Mouse (Mus musculus) embryonic fibroblast, embryonic 13.5 days (primary cell): ENCODE data around the gene Clmn.

Experiments
- CTCF ChIP-seq: IDR thresholded peaks from 2 replicates; pipeline ENCODE4 v1.5.1; 2011; ENCODE audit warnings: mild to moderate bottlenecking, control low read depth, low read length, moderate library complexity, borderline replicate concordance; ENCODE audit not compliant: insufficient read depth
- POLR2A ChIP-seq: IDR thresholded peaks from 2 replicates; pipeline ENCODE4 v1.6.1; 2011; ENCODE audit warnings: low read depth, mild to moderate bottlenecking, control low read depth, low read length, moderate library complexity

- TF ChIP-seq CTCF (no peak), POLR2A (no peak)
Observed at GRCm38 (mm10) chr12:104742247-104742646, 122.6 kb downstream of the Clmn start.
